Mouse (Mus musculus) testis, adult 2 months (tissue): Measurements from ENCODE around the gene Serpind1.

ENCODE experiments used
- CTCF ChIP-seq: fragments of 200-500 bp; IDR thresholded peaks from 2 replicates; pipeline ENCODE4 v1.5.1; 2012; ENCODE audit warnings: low read depth, mild to moderate bottlenecking, inconsistent platforms, low read length, moderate library complexity; ENCODE audit not compliant: control insufficient read depth, insufficient read depth, insufficient replicate concordance
- POLR2A ChIP-seq: fragments of 200-500 bp; IDR thresholded peaks from 2 replicates; pipeline ENCODE4 v1.6.1; 2012; ENCODE audit warnings: low read depth, mild to moderate bottlenecking, inconsistent platforms, low read length, moderate library complexity; ENCODE audit not compliant: control insufficient read depth

DNA sequence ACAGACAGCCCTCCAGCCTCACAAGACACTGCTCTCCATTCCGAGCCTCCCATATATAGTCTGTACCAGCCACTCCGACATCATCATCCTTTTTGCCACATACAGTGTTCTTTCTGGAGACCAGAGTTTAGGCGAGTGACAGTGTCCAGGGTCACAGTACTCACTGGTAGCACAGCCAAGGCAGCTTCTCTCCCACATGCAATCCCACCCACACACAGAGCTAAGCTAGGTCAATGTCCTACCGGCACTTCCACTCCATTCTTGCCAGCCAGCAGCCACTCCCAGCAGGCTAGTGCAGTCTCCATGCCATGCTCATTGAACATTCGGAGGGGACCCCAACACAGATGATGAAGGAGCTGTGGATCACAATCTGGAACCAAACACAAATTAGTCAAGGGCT is 23.7 kb upstream of the Serpind1 start:
- no peak for TF ChIP-seq CTCF
- no peak for TF ChIP-seq POLR2A
